Mouse (Mus musculus): ENCODE results near the gene Dennd1a. TPM values are rescaled to one million over a fixed set of nuclear protein-coding genes. Genes with fewer than 3 reads are reported as not detected.

Gene Dennd1a
- total and polyA plus RNA-seq, 2 experiments = 13.0 to 14.5 TPM

DNA sequence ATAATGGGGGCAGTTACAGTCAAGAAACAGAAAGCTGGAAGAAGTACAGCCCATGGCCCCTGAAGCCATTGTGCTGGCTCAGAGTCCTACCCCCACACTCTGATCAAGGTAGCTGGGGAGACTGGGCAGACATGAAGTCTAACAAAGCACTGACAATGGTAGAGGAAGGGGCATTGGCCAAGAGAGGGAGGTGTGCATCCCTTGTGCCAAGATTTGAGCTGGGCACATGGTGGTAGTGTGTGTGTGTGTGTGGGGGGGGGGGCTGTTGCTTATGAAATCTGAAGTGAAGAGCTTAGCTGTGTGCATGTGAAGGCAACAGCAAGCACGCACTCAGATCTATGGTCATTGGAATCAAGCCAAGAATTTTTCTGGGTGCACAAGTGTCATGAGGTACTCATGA, 272.5 kb downstream of the Dennd1a start:
- no peaks in the 10 kb centered on the region for H3K27me3 ChIP-seq (ENCODE audit: control insufficient read depth, insufficient read depth, low read length)
- no peaks in the 10 kb centered on the region for H3K36me3 ChIP-seq (ENCODE audit: control insufficient read depth, insufficient read depth, low read length)

DNA sequence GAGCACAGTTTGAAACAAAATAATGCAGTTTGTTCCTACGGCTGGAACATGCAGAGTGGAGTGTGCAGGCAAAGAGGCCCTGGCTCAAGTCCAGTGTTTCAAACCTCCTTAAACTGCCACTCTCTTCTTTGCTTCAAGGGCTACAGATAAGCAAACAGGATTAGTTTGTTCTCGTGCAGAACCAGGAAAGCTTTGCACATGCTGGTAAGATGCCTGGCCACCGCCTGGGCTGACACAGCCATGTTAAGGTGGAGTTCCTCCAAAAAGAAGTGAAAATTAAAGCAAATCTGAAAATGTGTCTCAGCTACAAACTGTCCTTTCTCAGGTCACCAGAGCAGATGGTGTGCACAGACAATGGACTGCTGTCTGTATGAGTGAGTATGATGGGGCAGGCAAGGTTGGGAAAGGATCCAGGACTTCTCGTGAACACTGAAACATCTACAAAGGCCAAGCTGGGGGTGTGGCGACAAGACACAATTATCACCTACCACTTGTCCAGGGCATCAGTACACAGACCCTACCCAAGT, 273.3 kb downstream of the Dennd1a start:
- TF ChIP-seq POLR2A (IDR thresholded peaks at IDR 0.05; ENCODE audit: extremely low read depth, insufficient read depth, low read length) (no peak), CTCF (IDR thresholded peaks at IDR 0.05; ENCODE audit: low read depth, low read length) (no peak)
- Histone ChIP-seq H3K36me3 (ENCODE audit: control insufficient read depth, insufficient read depth, low read length) (no peaks in the 10 kb centered on the region), H3K27me3 (ENCODE audit: control insufficient read depth, insufficient read depth, low read length) (no peaks in the 10 kb centered on the region), H3K27ac (replicated peaks; ENCODE audit: insufficient read depth, low read depth, low read length) (no peak overlapping the region), H3K4me3 (ENCODE audit: insufficient read depth, low read depth, low read length) (no peak overlapping the region), H3K4me1 (ENCODE audit: control insufficient read depth, insufficient read depth, low read length) (no peaks in the 10 kb centered on the region), H3K79me2 (ENCODE audit: control insufficient read depth, insufficient read depth, low read length) (no peaks in the 10 kb centered on the region), H3K9ac (ENCODE audit: low read depth, low read length) (no peak overlapping the region)
- 77% methylated on average over 5 of the region's 5 CpGs for WGBS
- no peak for DNase-seq (ENCODE audit: extremely low read depth, low read depth, low spot score)

More for the DNA sequence above, 272.5 kb downstream of the Dennd1a start:
- no peaks in the 10 kb centered on the region for H3K4me1 ChIP-seq (ENCODE audit: control insufficient read depth, insufficient read depth, low read length)
- H3K79me2 ChIP-seq (ENCODE audit: control insufficient read depth, insufficient read depth, low read length) = no peaks in the 10 kb centered on the region
- no peak overlapping the region for H3K4me3 ChIP-seq (ENCODE audit: insufficient read depth, low read depth, low read length)
- 100% methylated on average over 1 of the region's 1 CpGs for WGBS
- DNase-seq (ENCODE audit: extremely low read depth, low read depth, low spot score) = no peak
- no peak overlapping the region for H3K9ac ChIP-seq (ENCODE audit: low read depth, low read length)
- TF ChIP-seq CTCF (IDR thresholded peaks at IDR 0.05; ENCODE audit: low read depth, low read length) = no peak
- no peak for TF ChIP-seq POLR2A (IDR thresholded peaks at IDR 0.05; ENCODE audit: extremely low read depth, insufficient read depth, low read length)
- H3K27ac ChIP-seq (replicated peaks; ENCODE audit: insufficient read depth, low read depth, low read length) = no peak overlapping the region

DNA sequence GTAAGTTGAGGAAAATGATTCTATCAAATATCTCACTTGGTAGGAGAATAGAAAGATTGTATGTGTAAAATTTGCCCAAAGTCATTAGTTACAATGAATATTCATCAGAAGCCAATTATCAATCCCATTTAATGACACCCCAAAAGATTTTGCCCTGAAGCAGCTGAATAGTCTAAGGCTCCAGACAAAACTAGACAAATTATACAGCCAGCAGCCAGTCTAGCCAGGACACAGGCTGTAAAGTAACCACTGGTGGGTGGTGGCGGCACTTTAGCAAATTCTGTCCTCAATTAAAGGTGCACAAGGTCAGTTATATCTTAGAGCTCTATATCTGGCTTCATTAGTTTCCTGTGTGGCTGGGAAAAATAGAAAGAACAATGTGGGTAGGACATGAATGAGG, 280.0 kb downstream of the Dennd1a start:
- H3K27ac ChIP-seq (replicated peaks; ENCODE audit: insufficient read depth, low read depth, low read length) = no peak overlapping the region
- no peak for DNase-seq (ENCODE audit: extremely low read depth, low read depth, low spot score)
- H3K4me3 ChIP-seq (ENCODE audit: insufficient read depth, low read depth, low read length) = no peak overlapping the region
- no peaks in the 10 kb centered on the region for H3K27me3 ChIP-seq (ENCODE audit: control insufficient read depth, insufficient read depth, low read length)
- no peaks in the 10 kb centered on the region for H3K36me3 ChIP-seq (ENCODE audit: control insufficient read depth, insufficient read depth, low read length)
- H3K79me2 ChIP-seq (ENCODE audit: control insufficient read depth, insufficient read depth, low read length) = no peaks in the 10 kb centered on the region
- TF ChIP-seq CTCF (IDR thresholded peaks at IDR 0.05; ENCODE audit: low read depth, low read length) = no peak
- TF ChIP-seq POLR2A (IDR thresholded peaks at IDR 0.05; ENCODE audit: extremely low read depth, insufficient read depth, low read length) = no peak
- WGBS = 88% methylated on average over 1 of the region's 1 CpGs
- no peaks in the 10 kb centered on the region for H3K4me1 ChIP-seq (ENCODE audit: control insufficient read depth, insufficient read depth, low read length)
- H3K9ac ChIP-seq (ENCODE audit: low read depth, low read length) = no peak overlapping the region

DNA sequence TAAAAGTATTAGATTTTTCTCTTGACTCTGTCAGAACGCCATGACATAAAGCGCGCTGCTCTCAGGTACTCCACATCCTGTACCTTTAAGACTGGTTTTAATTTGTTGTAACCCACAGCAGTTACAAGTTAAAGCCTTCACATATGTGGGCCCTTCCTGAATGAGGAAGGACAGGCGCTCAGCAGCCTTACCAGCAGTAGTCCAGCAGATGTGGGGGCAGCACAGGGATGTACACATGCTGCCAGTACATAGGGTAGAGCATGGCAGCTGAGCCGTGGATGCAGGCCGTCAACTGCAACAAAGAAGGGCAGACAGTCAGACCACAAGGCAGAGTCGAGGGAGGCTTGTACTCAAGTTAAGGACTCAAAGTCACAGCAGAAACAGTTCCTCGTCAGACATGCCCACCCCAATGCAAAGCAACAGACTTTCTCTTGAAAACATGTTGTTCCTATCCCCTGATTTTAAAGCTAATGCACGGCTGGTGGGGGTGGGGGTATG, 284.0 kb downstream of the Dennd1a start:
- no peak for DNase-seq (ENCODE audit: extremely low read depth, low read depth, low spot score)
- Histone ChIP-seq H3K36me3 (ENCODE audit: control insufficient read depth, insufficient read depth, low read length) (no peaks in the 10 kb centered on the region; the same call in 1 of the 2 replicates), H3K27ac (replicated peaks; ENCODE audit: insufficient read depth, low read depth, low read length) (no peak overlapping the region), H3K9ac (ENCODE audit: low read depth, low read length) (no peak overlapping the region), H3K27me3 (ENCODE audit: control insufficient read depth, insufficient read depth, low read length) (no peaks in the 10 kb centered on the region), H3K4me3 (ENCODE audit: insufficient read depth, low read depth, low read length) (no peak overlapping the region), H3K79me2 (ENCODE audit: control insufficient read depth, insufficient read depth, low read length) (no peaks in the 10 kb centered on the region), H3K4me1 (ENCODE audit: control insufficient read depth, insufficient read depth, low read length) (no peaks in the 10 kb centered on the region)
- WGBS = 98% methylated on average over 9 of the region's 9 CpGs
- no peak for TF ChIP-seq CTCF (IDR thresholded peaks at IDR 0.05; ENCODE audit: low read depth, low read length)
- TF ChIP-seq POLR2A (IDR thresholded peaks at IDR 0.05; ENCODE audit: extremely low read depth, insufficient read depth, low read length) = no peak

DNA sequence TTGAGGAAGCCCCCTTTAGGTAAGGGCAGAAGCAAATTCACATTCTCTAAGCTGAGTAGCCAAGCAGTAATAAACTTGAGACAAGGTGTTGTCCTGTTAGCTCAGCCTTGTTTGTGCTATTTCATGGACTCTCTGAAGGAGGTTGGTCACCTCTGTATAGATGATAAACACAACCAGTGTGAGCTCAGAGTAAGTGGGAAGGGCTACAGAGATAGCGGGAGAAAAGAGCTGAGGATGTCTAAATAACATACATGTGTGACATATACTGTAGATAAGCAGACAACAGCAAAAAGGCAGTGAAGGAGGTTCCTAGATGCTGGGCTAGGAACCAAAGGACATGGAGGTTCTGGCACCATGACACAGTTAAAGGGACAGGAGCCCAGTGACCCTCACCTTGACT, 286.2 kb downstream of the Dennd1a start:
- H3K4me1 ChIP-seq (ENCODE audit: control insufficient read depth, insufficient read depth, low read length) = no peaks in the 10 kb centered on the region
- no peaks in the 10 kb centered on the region for H3K27me3 ChIP-seq (ENCODE audit: control insufficient read depth, insufficient read depth, low read length)
- H3K79me2 ChIP-seq (ENCODE audit: control insufficient read depth, insufficient read depth, low read length) = no peaks in the 10 kb centered on the region
- no peak overlapping the region for H3K27ac ChIP-seq (replicated peaks; ENCODE audit: insufficient read depth, low read depth, low read length)
- WGBS = 98% methylated on average over 1 of the region's 1 CpGs
- H3K36me3 ChIP-seq (ENCODE audit: control insufficient read depth, insufficient read depth, low read length) = no peaks in the 10 kb centered on the region; the same call in 1 of the 2 replicates
- no peak for TF ChIP-seq POLR2A (IDR thresholded peaks at IDR 0.05; ENCODE audit: extremely low read depth, insufficient read depth, low read length)
- no peak for TF ChIP-seq CTCF (IDR thresholded peaks at IDR 0.05; ENCODE audit: low read depth, low read length)
- no peak overlapping the region for H3K4me3 ChIP-seq (ENCODE audit: insufficient read depth, low read depth, low read length)
- H3K9ac ChIP-seq (ENCODE audit: low read depth, low read length) = no peak overlapping the region
- DNase-seq (ENCODE audit: extremely low read depth, low read depth, low spot score) = no peak

DNA sequence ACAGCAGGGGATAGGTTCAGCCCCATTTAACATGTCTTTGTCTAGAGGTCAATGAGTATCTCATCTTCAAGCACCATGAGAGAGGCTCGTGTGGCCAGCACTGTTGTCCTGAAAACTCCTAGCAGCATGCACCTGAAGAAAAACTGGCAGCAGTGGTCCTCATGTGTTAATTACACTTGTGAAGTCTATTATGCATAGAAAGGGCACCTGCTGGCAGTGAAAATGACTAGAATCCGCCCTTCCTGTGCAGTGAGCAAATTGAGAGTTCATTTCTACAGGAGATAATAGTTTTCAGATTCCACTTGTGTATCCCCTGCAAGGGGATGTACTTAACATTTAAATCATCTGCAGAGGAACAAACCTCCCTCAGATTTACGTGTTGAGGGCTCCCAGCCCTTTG, 289.2 kb downstream of the Dennd1a start:
- WGBS = 92% methylated on average over 3 of the region's 3 CpGs
- H3K27me3 ChIP-seq (ENCODE audit: control insufficient read depth, insufficient read depth, low read length) = no peaks in the 10 kb centered on the region
- TF ChIP-seq POLR2A (IDR thresholded peaks at IDR 0.05; ENCODE audit: extremely low read depth, insufficient read depth, low read length) (no peak), CTCF (IDR thresholded peaks at IDR 0.05; ENCODE audit: low read depth, low read length) (no peak)
- H3K9ac ChIP-seq (ENCODE audit: low read depth, low read length) = no peak overlapping the region
- H3K79me2 ChIP-seq (ENCODE audit: control insufficient read depth, insufficient read depth, low read length) = no peaks in the 10 kb centered on the region
- H3K36me3 ChIP-seq (ENCODE audit: control insufficient read depth, insufficient read depth, low read length) = no peaks in the 10 kb centered on the region; the same call in none of the 2 replicates
- H3K4me3 ChIP-seq (ENCODE audit: insufficient read depth, low read depth, low read length) = no peak overlapping the region
- DNase-seq (ENCODE audit: extremely low read depth, low read depth, low spot score) = no peak
- no peak overlapping the region for H3K27ac ChIP-seq (replicated peaks; ENCODE audit: insufficient read depth, low read depth, low read length)
- H3K4me1 ChIP-seq (ENCODE audit: control insufficient read depth, insufficient read depth, low read length) = no peaks in the 10 kb centered on the region

Measured in liver, adult 2 months (tissue).